Mouse (Mus musculus): ENCODE data around the gene Cabp4. TPM values are rescaled to one million over a fixed set of nuclear protein-coding genes. Genes with fewer than 3 reads are reported as not detected.

Cabp4 gene
- total RNA-seq, 4 experiments from 2014 or later, result not detected

GRCm38 (mm10) chr19:4164721-4165120 lies 20.9 kb upstream of the Cabp4 start:
- DNase-seq (ENCODE audit: low spot score), result no peak

GRCm38 (mm10) chr19:4164100-4164499 lies 20.3 kb upstream of the Cabp4 start:
- DNase-seq (ENCODE audit: low spot score), result no peak

- no peak for DNase-seq (ENCODE audit: low spot score)
These were observed 19.7 kb upstream of the Cabp4 start for GRCm38 (mm10) chr19:4163543-4163887.

GRCm38 (mm10) chr19:4162646-4163542 lies 19.1 kb upstream of the Cabp4 start, which contains the start of gene Rps6kb2:
Rps6kb2 (minus strand) TSS chr19:4163354.
- peak; percentile 99 for DNase-seq (ENCODE audit: low spot score)

- DNase-seq (ENCODE audit: low spot score), result no peak
These were observed 15.2 kb upstream of the Cabp4 start for GRCm38 (mm10) chr19:4159049-4159448.

- no peak for DNase-seq (ENCODE audit: low spot score)
These were observed 12.9 kb upstream of the Cabp4 start for GRCm38 (mm10) chr19:4156771-4157170.

GRCm38 (mm10) chr19:4156073-4156579 lies 12.3 kb upstream of the Cabp4 start:
- DNase-seq (ENCODE audit: low spot score), result no peak

- DNase-seq (ENCODE audit: low spot score), result no peak
These were observed 11.6 kb upstream of the Cabp4 start for GRCm38 (mm10) chr19:4155223-4156072.

GRCm38 (mm10) chr19:4154437-4155222 lies 10.8 kb upstream of the Cabp4 start:
- DNase-seq (ENCODE audit: low spot score), result no peak

- no peak for DNase-seq (ENCODE audit: low spot score)
These were observed 9.4 kb upstream of the Cabp4 start, which contains the start of gene Ptprcap for GRCm38 (mm10) chr19:4153232-4153654. Ptprcap (plus strand) TSS chr19:4153604.

- DNase-seq (ENCODE audit: low spot score), result no peak
These were observed 8.8 kb upstream of the Cabp4 start for GRCm38 (mm10) chr19:4152445-4153231.

- no peak for DNase-seq (ENCODE audit: low spot score)
These were observed 8.1 kb upstream of the Cabp4 start for GRCm38 (mm10) chr19:4151898-4152297.

- no peak for DNase-seq (ENCODE audit: low spot score)
These were observed 7.6 kb upstream of the Cabp4 start for GRCm38 (mm10) chr19:4151488-4151860.

GRCm38 (mm10) chr19:4150567-4151487 lies 7.0 kb upstream of the Cabp4 start:
- no peak for DNase-seq (ENCODE audit: low spot score)

- no peak for DNase-seq (ENCODE audit: low spot score)
These were observed 6.1 kb upstream of the Cabp4 start for GRCm38 (mm10) chr19:4149764-4150461.

GRCm38 (mm10) chr19:4149283-4149682 lies 5.5 kb upstream of the Cabp4 start:
- DNase-seq (ENCODE audit: low spot score), result no peak

GRCm38 (mm10) chr19:4148819-4149218 lies 5.0 kb upstream of the Cabp4 start:
- DNase-seq (ENCODE audit: low spot score), result no peak

- DNase-seq (ENCODE audit: low spot score), result peak; percentile 97
These were observed 4.6 kb upstream of the Cabp4 start, which contains the start of gene Coro1b for GRCm38 (mm10) chr19:4148491-4148806. Coro1b (plus strand) TSS chr19:4148619.

All from heart, adult 8-10 months (tissue).